Mouse (Mus musculus) heart, embryonic 14.5 days (tissue): ENCODE measurements around the gene Psmd8. TPM values are rescaled to one million over a fixed set of nuclear protein-coding genes. Genes with fewer than 3 reads are reported as not detected.

Source experiments
- ATAC-seq: fragments of 200-750 bp; cut with Nextera tagmentation; 2 replicates; pipeline ENCODE4 v1.8.0; 2017; ENCODE audit warnings: low read depth, moderate TSS enrichment; ENCODE audit not compliant: insufficient number of reproducible peaks, insufficient read depth, low FRiP score
- H3K27ac ChIP-seq, 2 experiments: fragments of 200-500 bp in 1 of 2; fragments of 300-500 bp in 1 of 2; sonication (generic) in 1 of 2; replicated peaks in 1 of 2; 2 replicates each; pipeline ENCODE4 v1.5.1; 2012 to 2014; ENCODE audit warnings: low read depth in 2 of 2, low read length in 2 of 2, control low read depth in 1 of 2, mild to moderate bottlenecking in 1 of 2, mixed read lengths in 1 of 2; ENCODE audit not compliant: control insufficient read depth in 1 of 2, insufficient read depth in 1 of 2
- H3K27me3 ChIP-seq: fragments of 300-500 bp; sonication (generic); 2 replicates; pipeline ENCODE4 v1.6.1; 2014; ENCODE audit warnings: mild to moderate bottlenecking, low read length, control low read depth; ENCODE audit not compliant: control insufficient read depth, insufficient read depth
- H3K36me3 ChIP-seq: fragments of 300-500 bp; sonication (generic); 2 replicates; pipeline ENCODE4 v1.6.1; 2014; ENCODE audit warnings: mild to moderate bottlenecking, control low read depth, low read length, mixed read lengths; ENCODE audit not compliant: control insufficient read depth, insufficient read depth
- H3K4me1 ChIP-seq, 2 experiments: fragments of 200-500 bp in 1 of 2; fragments of 300-500 bp in 1 of 2; sonication (generic) in 1 of 2; 2 replicates each; pipeline ENCODE4 v1.6.1; 2012 to 2014; ENCODE audit warnings: low read length in 2 of 2, control low read depth in 1 of 2, mixed read lengths in 1 of 2; ENCODE audit not compliant: control insufficient read depth in 2 of 2, insufficient read depth in 2 of 2
- H3K4me2 ChIP-seq: fragments of 300-500 bp; sonication (generic); 2 replicates; pipeline ENCODE4 v1.6.1; 2014; ENCODE audit warnings: mild to moderate bottlenecking, low read length
- H3K4me3 ChIP-seq, 2 experiments: fragments of 200-500 bp in 1 of 2; fragments of 300-500 bp in 1 of 2; sonication (generic) in 1 of 2; 2 replicates each; pipeline ENCODE4 v1.5.1; 2012 to 2014; ENCODE audit warnings: low read length in 2 of 2, mild to moderate bottlenecking in 2 of 2, control low read depth in 1 of 2, low read depth in 1 of 2, moderate library complexity in 1 of 2; ENCODE audit not compliant: control insufficient read depth in 1 of 2, insufficient read depth in 1 of 2
- H3K9ac ChIP-seq: fragments of 300-500 bp; sonication (generic); 2 replicates; pipeline ENCODE4 v1.6.1; 2014; ENCODE audit warnings: mild to moderate bottlenecking, low read length
- H3K9me3 ChIP-seq: fragments of 300-500 bp; sonication (generic); 2 replicates; pipeline ENCODE4 v1.6.1; 2016; ENCODE audit warnings: low read length, control low read depth; ENCODE audit not compliant: control insufficient read depth
- WGBS: fragments of 180-500 bp; shearing (Covaris S2); extraction: QIAGEN DNeasy Blood & Tissue Kit; methylation state at CpG from one replicate; pipeline ENCODE4 v1.1.7; 2014; 5-methylcytosine and 5-hydroxymethylcytosine counted together
- polyA plus RNA-seq: library from polyadenylated mRNA; unstranded; fragments of >200 nt; fragmentation: Nextera tagmentation; extraction: Ambion mirVana; gene quantifications from 2 replicates; pipeline ENCODE4 v1.2.1, GENCODE M21; 2014

Gene Psmd8
- 227 and 241 TPM in 2 replicates for polyA plus RNA-seq

DNA sequence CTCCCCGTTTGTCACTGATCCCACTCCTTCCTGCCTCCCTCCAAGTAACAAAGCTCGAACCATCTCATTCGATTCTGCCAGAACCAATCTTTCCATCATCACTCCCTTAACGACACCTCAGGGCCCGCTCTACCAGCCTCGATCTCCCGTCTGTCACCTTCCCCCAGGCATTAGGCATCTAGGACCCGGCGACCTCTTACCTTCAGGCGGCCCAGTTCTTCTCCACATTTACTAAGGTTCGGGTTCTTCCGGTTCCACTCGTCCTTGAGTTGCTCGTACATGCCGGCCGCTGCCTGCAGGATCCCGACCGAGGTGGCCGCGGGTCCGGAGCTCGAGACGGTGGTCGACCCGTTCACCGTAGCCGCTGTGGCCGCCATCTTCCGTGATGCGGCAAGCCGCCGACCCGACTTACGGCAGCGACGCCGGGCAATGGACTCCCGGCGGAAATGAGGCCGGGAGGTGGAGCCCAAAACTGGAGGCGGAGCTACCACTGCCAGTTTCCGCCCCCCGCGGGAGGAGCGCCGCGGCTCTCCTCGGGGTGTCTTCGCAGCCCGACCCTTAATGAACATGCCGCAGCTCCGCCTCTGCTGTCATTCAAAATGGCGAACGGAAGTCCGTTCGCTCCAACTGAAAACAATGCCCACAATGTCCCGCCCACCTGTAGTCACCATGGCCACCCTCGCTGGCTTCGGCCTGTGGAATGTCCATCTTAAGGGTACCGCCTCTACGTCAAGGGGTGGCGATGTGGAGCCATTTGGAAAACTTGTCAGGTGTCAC lies at the start of gene Psmd8:
Gene Psmd8, minus strand, starts transcription at position 625 of the 777 bp plus-strand sequence.
- under 1% methylated on average over 62 of the region's 62 CpGs for WGBS
- peak within 1 kb of the TSS; percentile 86 for H3K9ac ChIP-seq
- H3K27ac ChIP-seq: peak within 1 kb of the TSS; percentile 34 to 57
- peaks cover 6 to 15% of the 10 kb centered on the region in 2 experiments for H3K4me1 ChIP-seq
- no peaks in the 10 kb centered on the region for H3K27me3 ChIP-seq
- H3K36me3 ChIP-seq: peaks cover 33% of the 10 kb centered on the region
- no peaks in the 10 kb centered on the region for H3K9me3 ChIP-seq
- H3K4me3 ChIP-seq: peak within 1 kb of the TSS; percentile 71 to 87
- peak within 1 kb of the TSS; percentile 82 for H3K4me2 ChIP-seq
- ATAC-seq: peak; percentile 95

DNA sequence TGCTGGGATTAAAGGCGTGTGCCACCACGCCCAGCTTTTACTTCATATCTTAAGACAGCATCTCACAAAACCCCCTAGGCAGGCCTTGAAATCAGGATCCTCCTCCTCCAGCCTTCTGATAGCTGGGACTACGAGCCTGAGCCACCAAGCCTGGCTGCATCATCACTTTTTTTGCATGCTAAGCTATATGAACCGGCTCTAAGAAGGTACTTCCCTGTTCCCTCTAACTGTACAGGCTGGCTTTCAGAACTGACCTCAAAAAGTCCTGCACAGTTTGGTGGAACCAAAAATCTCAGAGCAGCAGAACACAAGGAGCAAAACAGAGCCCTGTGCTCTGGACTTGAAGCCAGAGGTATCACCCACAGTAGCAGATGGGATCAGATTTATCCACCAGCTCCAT lies 47.7 kb upstream of the Psmd8 start:
- H3K4me1 ChIP-seq: peaks cover 0 to 8% of the 10 kb centered on the region in 2 experiments; a peak in 3 of 4 replicates
- H3K9ac ChIP-seq: no peak overlapping the region
- 66% methylated on average over 4 of the region's 4 CpGs for WGBS
- no peak for ATAC-seq
- H3K27ac ChIP-seq: no peak overlapping the region
- H3K36me3 ChIP-seq: 0 out of 2 replicates have a peak, but pooled peaks cover 13% of the 10 kb centered on the region
- H3K4me2 ChIP-seq: no peak overlapping the region
- H3K9me3 ChIP-seq: no peaks in the 10 kb centered on the region
- H3K27me3 ChIP-seq: peaks cover 8% of the 10 kb centered on the region
- H3K4me3 ChIP-seq: no peak overlapping the region

DNA sequence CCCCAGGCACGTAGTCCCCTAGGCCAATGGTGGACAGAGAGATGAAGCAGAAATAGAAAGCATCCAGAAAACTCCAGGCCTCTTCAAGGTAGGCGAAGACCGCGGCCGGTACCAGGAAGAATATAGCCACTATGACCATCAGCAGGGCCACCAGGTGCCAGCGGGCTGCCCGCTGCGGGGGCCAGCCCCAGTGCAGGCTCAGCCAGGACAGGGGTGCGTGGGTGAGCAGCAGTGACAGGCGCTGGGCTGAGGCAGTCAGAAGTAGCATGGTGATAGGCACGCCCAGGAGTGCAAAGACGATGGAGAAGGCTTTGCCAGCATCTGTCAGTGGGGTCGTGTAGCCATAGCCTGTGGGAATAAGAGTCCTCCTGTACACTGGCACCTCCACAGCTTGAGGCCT lies 45.0 kb upstream of the Psmd8 start:
- no peaks in the 10 kb centered on the region for H3K9me3 ChIP-seq
- no peak for ATAC-seq
- H3K4me2 ChIP-seq: no peak overlapping the region
- no peaks in the 10 kb centered on the region for H3K4me1 ChIP-seq
- H3K4me3 ChIP-seq: no peak overlapping the region
- no peaks in the 10 kb centered on the region for H3K27me3 ChIP-seq
- H3K27ac ChIP-seq: no peak overlapping the region
- 73% methylated on average over 13 of the region's 13 CpGs for WGBS
- H3K36me3 ChIP-seq: peaks cover 18% of the 10 kb centered on the region; the same call in 1 of the 2 replicates
- no peak overlapping the region for H3K9ac ChIP-seq

DNA sequence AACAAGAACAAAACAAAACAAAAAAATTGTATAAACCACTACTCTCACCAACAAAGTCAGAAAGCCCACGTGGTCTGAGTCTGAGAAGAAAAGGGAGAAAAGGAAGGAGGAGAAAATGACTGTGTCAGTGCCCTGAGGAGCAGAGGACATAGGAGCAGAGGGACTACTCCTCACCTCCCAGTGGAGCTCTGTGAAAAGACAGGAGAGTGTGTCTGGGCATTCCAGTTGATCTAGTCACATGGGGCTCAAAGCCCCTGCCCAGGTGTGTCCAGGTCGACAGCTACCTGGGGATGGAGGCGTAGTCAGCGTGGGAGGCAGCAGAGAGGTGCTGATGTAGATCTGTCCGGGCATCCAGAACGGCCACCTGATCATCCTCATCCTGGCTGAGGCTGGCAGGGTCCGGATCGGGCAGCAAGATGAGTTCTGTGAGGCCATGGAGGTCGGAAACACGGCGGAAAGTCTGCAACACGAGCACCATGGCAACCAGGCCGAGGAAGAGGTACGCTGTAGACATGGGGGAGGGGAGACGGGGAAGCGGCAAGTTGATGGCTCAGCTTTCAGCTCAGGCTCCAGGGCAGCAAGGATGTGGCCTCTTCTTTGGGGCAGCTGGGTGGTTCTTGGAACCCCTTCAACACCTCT lies 44.4 kb upstream of the Psmd8 start:
- H3K9me3 ChIP-seq: peaks cover 6% of the 10 kb centered on the region
- ATAC-seq: no peak
- no peak overlapping the region for H3K9ac ChIP-seq
- no peak overlapping the region for H3K4me2 ChIP-seq
- 20% methylated on average over 16 of the region's 16 CpGs for WGBS
- H3K4me1 ChIP-seq: no peaks in the 10 kb centered on the region
- no peaks in the 10 kb centered on the region for H3K27me3 ChIP-seq
- no peak overlapping the region for H3K27ac ChIP-seq
- no peak overlapping the region for H3K4me3 ChIP-seq
- peaks cover 18% of the 10 kb centered on the region; the same call in 1 of the 2 replicates for H3K36me3 ChIP-seq

DNA sequence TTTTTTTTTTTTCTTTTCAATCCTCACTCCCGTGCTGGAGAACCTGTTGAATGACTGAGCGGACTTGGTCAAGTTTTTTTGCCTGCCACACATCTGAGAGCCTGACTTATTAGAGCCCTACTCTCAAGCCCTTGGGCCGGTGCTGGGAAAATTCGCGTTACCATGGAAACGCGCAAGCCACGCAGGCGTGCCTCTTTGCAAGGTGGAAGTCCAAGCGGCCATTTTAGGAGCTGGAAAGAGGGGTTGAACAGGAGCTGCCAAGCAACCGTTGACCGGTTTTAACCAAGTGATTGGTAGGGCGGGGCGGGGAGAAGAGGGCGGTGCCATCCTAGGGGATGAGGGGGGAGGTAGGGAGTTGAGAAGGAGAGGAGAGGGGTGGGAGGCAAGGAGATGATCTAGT lies 34.3 kb upstream of the Psmd8 start:
- Histone ChIP-seq H3K9me3 (peaks cover 23% of the 10 kb centered on the region), H3K27me3 (peaks cover 8% of the 10 kb centered on the region; the same call in 1 of the 2 replicates), H3K36me3 (no peaks in the 10 kb centered on the region), H3K4me1 (peaks cover 4 to 5% of the 10 kb centered on the region in 2 experiments; a peak in 1 of 4 replicates), H3K9ac (no peak overlapping the region), H3K27ac (no peak overlapping the region), H3K4me3 (no peak overlapping the region), H3K4me2 (no peak overlapping the region)
- 45% methylated on average over 15 of the region's 15 CpGs for WGBS
- ATAC-seq: no peak

DNA sequence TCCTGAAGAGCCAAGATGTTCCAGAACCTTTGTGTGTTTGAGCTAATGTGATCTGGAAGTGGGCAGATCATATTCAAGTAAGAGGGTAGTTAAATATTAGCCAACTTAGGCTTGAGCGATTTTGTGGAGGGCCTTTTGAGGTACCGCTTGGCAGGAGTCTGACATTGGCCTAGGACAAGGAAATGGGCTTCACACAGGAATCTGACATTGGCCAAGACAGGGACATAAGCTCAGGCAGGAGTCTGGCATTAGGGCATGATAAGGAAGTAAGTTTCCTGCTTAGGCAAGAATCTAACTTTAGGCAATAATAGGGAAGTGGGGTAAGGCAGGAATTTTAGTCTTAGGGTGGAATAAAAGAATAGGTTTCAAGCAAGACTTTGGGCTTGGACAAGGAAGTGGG lies 33.7 kb upstream of the Psmd8 start:
- Histone ChIP-seq H3K36me3 (no peaks in the 10 kb centered on the region), H3K4me2 (no peak overlapping the region), H3K9me3 (peaks cover 18% of the 10 kb centered on the region), H3K4me1 (peaks cover 4 to 5% of the 10 kb centered on the region in 2 experiments; a peak in 1 of 4 replicates), H3K27me3 (peaks cover 8% of the 10 kb centered on the region; the same call in 1 of the 2 replicates), H3K27ac (no peak overlapping the region), H3K9ac (no peak overlapping the region), H3K4me3 (no peak overlapping the region)
- no peak for ATAC-seq
- WGBS: 54% methylated on average over 2 of the region's 2 CpGs

DNA sequence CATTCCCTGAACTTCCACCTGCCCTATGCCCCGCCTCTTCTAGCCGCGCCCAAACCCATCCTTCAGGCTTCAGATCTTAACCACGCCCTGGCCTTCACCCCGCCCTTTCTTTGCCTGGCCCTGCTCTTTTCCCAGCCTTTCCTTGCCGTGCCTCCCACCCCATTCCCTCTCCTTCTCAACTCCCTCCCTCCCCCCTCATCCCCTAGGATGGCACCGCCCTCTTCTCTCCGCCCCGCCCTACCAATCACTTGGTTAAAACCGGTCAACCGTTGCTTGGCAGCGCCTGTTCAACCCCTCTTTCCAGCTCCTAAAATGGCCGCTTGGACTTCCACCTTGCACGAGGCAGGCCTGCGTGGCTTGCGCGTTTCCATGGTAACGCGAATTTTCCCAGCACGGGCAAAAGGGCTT lies 33.2 kb upstream of the Psmd8 start, which contains the start of gene Catsperg1:
Gene Catsperg1, minus strand, starts transcription at position 361 of the 408 bp plus-strand sequence.
- no peak for ATAC-seq

More for the DNA sequence above, 33.2 kb upstream of the Psmd8 start, which contains the start of gene Catsperg1:
- Histone ChIP-seq H3K9me3 (peaks cover 18% of the 10 kb centered on the region), H3K27ac (no peak within 1 kb of the TSS), H3K36me3 (no peaks in the 10 kb centered on the region), H3K9ac (no peak within 1 kb of the TSS), H3K27me3 (peaks cover 8% of the 10 kb centered on the region; the same call in 1 of the 2 replicates), H3K4me2 (0 out of 2 replicates have a peak within 1 kb of the TSS, but pooled peaks have one; percentile 11), H3K4me1 (peaks cover 4 to 5% of the 10 kb centered on the region in 2 experiments; a peak in 1 of 4 replicates), H3K4me3 (no peak within 1 kb of the TSS)
- WGBS: 8% methylated on average over 20 of the region's 20 CpGs
